Mouse (Mus musculus): ENCODE data around the gene Abca3.

DNA sequence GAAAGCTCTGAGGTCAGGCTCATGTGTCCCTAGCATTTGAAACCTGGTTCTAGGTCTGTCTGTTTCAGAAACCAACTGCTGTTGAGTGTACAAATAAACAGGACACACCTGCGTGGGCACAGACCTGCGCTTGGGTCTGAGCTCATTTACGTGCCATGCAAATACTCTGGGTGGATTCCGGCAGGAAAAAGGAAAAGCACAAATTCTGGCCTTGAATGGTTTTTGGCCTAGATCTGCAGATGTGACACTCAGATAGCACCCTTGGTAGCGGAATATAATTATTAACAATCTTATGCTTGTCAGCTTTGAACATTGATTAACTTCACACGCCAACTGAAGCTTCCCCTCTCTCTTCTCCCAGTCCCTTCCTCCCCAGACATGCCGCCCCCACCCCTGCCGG, 3.5 kb downstream of the Abca3 start:
- no peak for TF ChIP-seq CTCF (IDR thresholded peaks at IDR 0.05; ENCODE audit: borderline replicate concordance, insufficient read depth, low read depth, low read length)
- no peak for TF ChIP-seq POLR2A (IDR thresholded peaks at IDR 0.05; ENCODE audit: borderline replicate concordance, insufficient read depth, low read length)
